Mouse (Mus musculus): ENCODE measurements around the gene Pald1.

Gene Pald1

GRCm38 (mm10) chr10:61402911-61403310 is 19.6 kb upstream of the Pald1 start:
- no peak for DNase-seq (ENCODE audit: low read depth in 1 of 2, low spot score in 2 of 2)

- DNase-seq (ENCODE audit: low read depth in 1 of 2, low spot score in 2 of 2), result no peak
Measured at GRCm38 (mm10) chr10:61402480-61402879, 19.1 kb upstream of the Pald1 start.

DNA sequence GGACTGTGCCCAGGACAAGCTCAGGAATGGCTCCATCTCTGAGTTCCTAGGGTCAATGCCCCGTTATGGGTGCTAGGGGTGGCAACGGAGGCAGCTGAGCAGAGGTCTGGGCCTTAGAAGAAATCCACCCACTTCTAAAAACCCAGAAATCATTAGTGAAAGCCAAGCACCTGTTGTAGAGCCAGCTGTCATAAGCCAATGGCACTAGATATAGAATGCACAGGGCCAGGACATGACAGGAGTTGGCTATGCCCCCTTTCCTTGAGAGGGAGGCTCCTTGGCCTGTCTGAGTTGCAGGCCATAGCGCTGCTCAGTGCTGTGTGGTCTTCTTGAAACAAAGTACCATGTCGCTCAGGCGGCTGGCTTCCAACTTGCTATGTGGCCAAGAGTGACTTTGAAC is 17.1 kb upstream of the Pald1 start:
- no peak for DNase-seq (ENCODE audit: low read depth in 1 of 2, low spot score in 2 of 2)

DNA sequence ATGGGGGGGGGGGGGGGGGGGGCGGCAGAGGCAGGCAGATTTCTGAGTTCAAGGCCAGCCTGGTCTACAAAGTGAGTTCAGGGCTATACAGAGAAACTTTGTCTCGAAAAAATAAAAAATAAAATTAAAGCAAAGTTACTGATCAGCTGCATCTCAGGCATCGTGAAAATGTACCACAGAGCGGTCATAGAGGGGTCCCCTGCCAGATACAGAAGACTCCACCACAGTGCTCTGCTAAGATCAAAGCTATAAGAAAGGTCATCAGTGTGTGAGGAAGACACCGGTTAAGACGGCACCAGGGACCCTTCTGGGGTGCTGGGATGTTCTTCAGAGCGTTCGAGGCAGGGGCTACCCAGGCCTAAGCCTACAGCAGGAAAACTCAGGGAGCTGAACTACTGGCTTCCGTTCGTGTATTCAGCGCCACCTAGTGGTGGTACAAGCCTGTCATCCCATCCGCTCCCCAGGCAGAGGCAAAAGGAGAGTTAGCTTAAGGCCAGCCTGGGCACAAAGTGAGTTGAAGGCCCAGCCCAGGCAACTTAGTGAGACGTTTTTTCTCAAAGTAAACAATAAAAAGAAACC is 15.9 kb upstream of the Pald1 start:
- peak in 1 of 2 experiments; percentile 30 for DNase-seq (ENCODE audit: low read depth in 1 of 2, low spot score in 2 of 2)

- DNase-seq (ENCODE audit: low read depth in 1 of 2, low spot score in 2 of 2), result no peak
Measured at GRCm38 (mm10) chr10:61398125-61398524, 14.8 kb upstream of the Pald1 start.

- no peak for DNase-seq (ENCODE audit: low read depth in 1 of 2, low spot score in 2 of 2)
Measured at GRCm38 (mm10) chr10:61394476-61395136, 11.3 kb upstream of the Pald1 start.

DNA sequence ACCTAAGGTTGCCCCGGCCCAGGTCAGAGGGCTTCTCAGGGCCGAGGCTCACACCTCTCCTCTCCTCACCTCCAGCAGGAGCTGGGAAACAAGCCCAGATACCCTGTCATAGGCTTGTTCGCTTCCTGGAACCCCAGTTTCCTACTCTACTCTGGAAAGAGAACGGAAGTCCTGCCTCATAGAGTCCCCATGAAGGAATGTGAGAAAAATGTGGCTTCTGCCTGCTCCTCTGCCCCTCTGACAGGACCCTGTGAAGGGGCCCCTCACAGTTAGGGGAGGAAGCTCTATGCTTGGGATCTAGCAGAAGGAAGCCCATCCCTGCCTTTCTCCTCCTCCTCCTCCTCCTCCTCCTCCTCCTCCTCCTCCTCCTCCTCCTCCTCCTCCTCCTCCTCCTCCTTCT is 9.3 kb upstream of the Pald1 start:
- no peak for DNase-seq (ENCODE audit: low read depth in 1 of 2, low spot score in 2 of 2)

GRCm38 (mm10) chr10:61390148-61390547 is 6.8 kb upstream of the Pald1 start:
- no peak for DNase-seq (ENCODE audit: low read depth in 1 of 2, low spot score in 2 of 2)

DNA sequence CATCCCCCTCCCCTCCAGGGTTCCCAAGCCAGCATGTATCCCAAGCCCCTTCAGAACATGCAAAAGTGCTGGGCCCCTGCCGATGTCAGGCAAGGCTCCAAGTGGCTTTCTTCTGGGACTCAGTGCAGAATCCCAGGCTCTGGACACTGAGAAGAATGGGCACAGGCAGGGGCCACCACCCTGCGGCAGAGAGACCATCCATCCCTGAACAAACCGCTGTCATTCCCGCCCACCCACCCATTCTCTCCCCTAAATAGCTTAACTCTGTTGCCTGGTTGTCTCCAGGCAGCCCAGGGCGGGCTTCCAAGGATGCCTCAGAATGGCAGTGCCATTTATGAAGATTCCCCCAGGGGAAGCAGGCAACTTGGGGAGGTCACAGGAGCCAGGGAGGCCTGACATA is 5.7 kb upstream of the Pald1 start:
- no peak for DNase-seq (ENCODE audit: low read depth in 1 of 2, low spot score in 2 of 2)

GRCm38 (mm10) chr10:61386284-61386683 is 3.0 kb upstream of the Pald1 start:
- DNase-seq (ENCODE audit: low read depth in 1 of 2, low spot score in 2 of 2), result no peak

DNA sequence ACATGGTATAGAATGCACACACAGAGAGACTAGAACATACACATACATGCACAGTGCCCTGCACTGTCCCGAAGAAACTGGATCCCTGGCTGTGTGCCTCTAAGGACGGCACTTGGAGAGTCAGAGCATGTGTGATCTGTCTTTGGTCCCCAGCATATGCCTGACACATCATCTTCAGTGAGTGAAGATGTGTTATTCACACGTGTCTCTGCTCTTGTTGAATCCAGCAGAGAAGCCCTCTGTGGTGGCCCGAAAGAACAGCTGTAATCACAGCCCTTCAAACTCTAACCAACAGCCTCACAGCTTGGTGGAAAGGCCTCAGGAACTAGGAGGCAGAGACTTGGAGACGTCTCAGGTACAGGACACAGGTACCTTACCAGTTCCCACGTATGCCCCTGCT is 1.8 kb upstream of the Pald1 start:
- no peak for DNase-seq (ENCODE audit: low read depth in 1 of 2, low spot score in 2 of 2)

GRCm38 (mm10) chr10:61383715-61384047 is 351 bp upstream of the Pald1 start:
- DNase-seq (ENCODE audit: low read depth in 1 of 2, low spot score in 2 of 2), result no peak

DNA sequence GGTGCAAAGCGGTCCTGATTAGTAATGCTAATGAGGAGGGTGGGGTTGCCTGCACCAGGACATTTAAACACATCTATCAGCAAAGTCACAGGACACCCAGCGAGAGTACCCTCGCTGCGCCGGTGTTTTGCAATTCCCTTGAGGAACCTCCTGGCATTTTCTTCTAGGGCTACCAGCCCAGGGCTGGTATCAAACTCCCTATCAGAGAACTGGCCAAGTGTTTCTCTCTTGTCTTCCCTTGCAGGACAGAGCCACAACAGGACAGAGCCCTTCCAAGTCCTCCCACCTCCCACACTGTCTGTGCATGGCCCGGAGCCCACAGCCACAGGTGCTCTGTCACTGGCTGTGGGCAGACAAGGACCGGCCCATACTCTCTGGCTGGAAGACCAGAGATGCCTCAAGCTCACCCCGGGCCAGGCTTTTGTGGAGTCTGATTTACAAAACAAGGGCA is 1.0 kb downstream of the Pald1 start:
- no peak for DNase-seq (ENCODE audit: low read depth in 1 of 2, low spot score in 2 of 2)

DNA sequence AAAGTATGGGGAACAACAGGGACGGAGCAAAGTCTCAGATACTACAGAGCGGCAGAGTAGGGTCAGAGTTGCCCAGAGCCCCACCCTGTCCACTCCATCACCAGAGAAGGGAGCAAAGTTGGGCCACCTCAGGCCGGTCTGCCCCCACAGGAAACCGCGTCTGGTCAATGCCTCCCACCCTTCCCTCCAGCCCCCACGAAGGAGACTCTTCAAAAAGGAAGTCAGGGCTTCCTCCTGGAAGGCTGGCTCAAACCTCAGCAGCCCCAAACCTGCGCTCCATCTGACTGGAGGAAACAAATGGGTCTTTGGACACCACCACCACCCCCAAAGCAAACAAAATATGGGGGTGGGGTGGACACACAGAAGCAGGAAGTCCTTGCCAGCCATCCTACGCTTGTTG is 1.5 kb downstream of the Pald1 start:
- no peak for DNase-seq (ENCODE audit: low read depth in 1 of 2, low spot score in 2 of 2)

GRCm38 (mm10) chr10:61380186-61380585 is 3.1 kb downstream of the Pald1 start:
- no peak for DNase-seq (ENCODE audit: low read depth in 1 of 2, low spot score in 2 of 2)

- no peak for DNase-seq (ENCODE audit: low read depth in 1 of 2, low spot score in 2 of 2)
Measured at GRCm38 (mm10) chr10:61379340-61380040, 3.8 kb downstream of the Pald1 start.

GRCm38 (mm10) chr10:61378698-61379097 is 4.6 kb downstream of the Pald1 start:
- DNase-seq (ENCODE audit: low read depth in 1 of 2, low spot score in 2 of 2), result no peak

- DNase-seq (ENCODE audit: low read depth in 1 of 2, low spot score in 2 of 2), result no peak
Measured at GRCm38 (mm10) chr10:61378050-61378449, 5.3 kb downstream of the Pald1 start.

GRCm38 (mm10) chr10:61374771-61375481 is 8.4 kb downstream of the Pald1 start:
- DNase-seq (ENCODE audit: low read depth in 1 of 2, low spot score in 2 of 2), result no peak

GRCm38 (mm10) chr10:61374076-61374475 is 9.3 kb downstream of the Pald1 start:
- no peak for DNase-seq (ENCODE audit: low read depth in 1 of 2, low spot score in 2 of 2)

DNA sequence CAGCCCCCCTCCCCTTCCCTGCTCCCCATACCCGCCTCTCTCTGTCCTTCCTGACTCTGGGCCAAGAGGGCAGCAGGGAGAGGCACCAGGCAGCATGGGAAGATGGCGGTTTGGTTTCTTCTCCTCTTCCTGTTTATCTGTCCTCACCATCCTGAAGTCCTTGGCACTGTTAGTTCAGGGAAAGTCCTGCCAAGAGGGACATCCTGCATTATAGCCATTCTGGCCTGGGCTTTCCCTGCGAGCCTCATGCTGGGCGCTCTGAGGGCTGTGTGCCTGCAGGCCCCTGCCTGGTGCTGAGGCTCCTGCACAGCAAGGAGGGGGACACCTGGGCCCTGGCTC is 10.8 kb downstream of the Pald1 start:
- no peak for DNase-seq (ENCODE audit: low read depth in 1 of 2, low spot score in 2 of 2)
